Mouse (Mus musculus) adrenal gland, postnatal 25 days (tissue): Measurements from ENCODE around the gene Tmem263. TPM values are rescaled to one million over a fixed set of nuclear protein-coding genes. Genes with fewer than 3 reads are reported as not detected.

Experiments used
- total RNA-seq: library from RNA; stranded (reverse); gene quantifications from 2 replicates; pipeline ENCODE4 v1.2.3, GENCODE M21; 2021

Gene Tmem263
- total RNA-seq, 1 experiment from 2014 or later = 17.0 TPM

Other genes with a start within 250 kb of the Tmem263 start
- 32.3 and 35.6 TPM in 2 replicates for gene Ric8b, start 185.0 kb upstream of the Tmem263 start, total RNA-seq
- gene Fhl4, start 132 bp upstream of the Tmem263 start, total RNA-seq = 0.81 and 0.91 TPM in 2 replicates
- gene Mterf2, start 25.4 kb downstream of the Tmem263 start, total RNA-seq = 3.9 and 9.1 TPM in 2 replicates
- 6.9 and 11.8 TPM in 2 replicates for gene Cry1, start 82.4 kb downstream of the Tmem263 start, total RNA-seq